Comparison of ENCODE assay signal across 12 mouse cellular contexts in the genomic region with DNA sequence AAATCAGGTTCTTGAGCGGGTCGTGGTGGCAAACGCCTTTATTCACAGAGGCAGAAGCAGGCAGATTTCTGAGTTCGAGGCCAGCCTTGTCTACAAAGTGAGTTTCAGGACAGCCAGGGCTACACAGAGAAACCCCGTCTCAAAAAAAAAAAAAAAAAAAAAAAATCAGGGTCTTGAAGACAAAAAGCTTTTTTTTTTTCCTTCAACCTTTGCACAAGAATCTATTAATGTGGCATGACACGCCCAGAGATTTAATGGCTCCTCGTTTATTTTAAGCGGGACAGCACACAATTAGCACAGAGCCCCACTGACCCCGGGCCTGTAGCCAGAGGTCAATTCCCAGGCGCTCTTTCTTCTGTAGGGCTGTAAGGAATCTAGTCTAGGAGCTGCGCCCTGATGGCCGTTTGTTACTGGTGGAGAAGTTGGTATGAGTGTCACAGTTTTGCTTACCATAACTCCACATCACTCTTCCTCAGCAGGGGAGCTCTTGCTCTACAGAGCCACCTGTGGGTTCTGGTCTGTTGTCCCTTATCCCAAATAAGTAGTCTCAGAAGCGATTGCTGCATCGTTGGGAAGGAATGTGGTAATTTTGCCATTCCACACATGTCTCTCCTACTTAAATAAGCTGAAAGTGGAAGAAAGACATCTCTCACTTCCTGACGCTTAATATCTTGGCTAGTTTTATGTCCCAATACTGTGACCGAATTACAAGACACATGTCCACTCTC.
DNase-seq lines count a peak whose midpoint lies in the region; ATAC-seq and TF ChIP-seq lines count a peak whose summit lies in the region.
"Had no signal": no experiment of that assay in that cellular context is flagged by ENCODE, and none has a peak within 500 bp of the region (broad histone marks: within the 10 kb centered on the region; RNA-seq: fewer than 3 reads in every experiment).

No protein-coding gene starts in this region.

- no peaks in the 10 kb centered on the region for H3K27me3 ChIP-seq in intestine, postnatal 0 days (replicated peaks; ENCODE audit: control insufficient read depth, insufficient read depth, low read length)
- H3K27me3 ChIP-seq in intestine, embryonic 15.5 days (replicated peaks): no peaks in the 10 kb centered on the region
- H3K27me3 ChIP-seq in hindbrain, embryonic 11.5 days (ENCODE audit: control insufficient read depth, insufficient read depth, low read length): no peaks in the 10 kb centered on the region
- H3K27me3 ChIP-seq: midbrain, embryonic 15.5 days had no signal

- no peaks in the 10 kb centered on the region for H3K9me3 ChIP-seq in intestine, postnatal 0 days (ENCODE audit: control insufficient read depth)
- no peaks in the 10 kb centered on the region for H3K9me3 ChIP-seq in intestine, embryonic 15.5 days
- H3K9me3 ChIP-seq in ES-E14 (ENCODE audit: control insufficient read depth, insufficient read depth, low read depth, low read length): no peaks in the 10 kb centered on the region
- no peaks in the 10 kb centered on the region for H3K9me3 ChIP-seq in hindbrain, embryonic 11.5 days (ENCODE audit: control insufficient read depth, low read length)
- H3K9me3 ChIP-seq: embryonic facial prominence, embryonic 10.5 days; midbrain, embryonic 15.5 days had no signal

- no peak overlapping the region for H3K4me2 ChIP-seq in intestine, postnatal 0 days (replicated peaks; ENCODE audit: low read depth)
- H3K4me2 ChIP-seq in intestine, embryonic 15.5 days (replicated peaks): no peak overlapping the region
- H3K4me2 ChIP-seq in hindbrain, embryonic 11.5 days (replicated peaks; ENCODE audit: low read depth, low read length): no peak overlapping the region
- H3K4me2 ChIP-seq: midbrain, embryonic 15.5 days had no signal

- no peaks in the 10 kb centered on the region; the same call in 1 of the 2 replicates for H3K36me3 ChIP-seq in intestine, postnatal 0 days (ENCODE audit: control insufficient read depth, insufficient read depth)
- H3K36me3 ChIP-seq in intestine, embryonic 15.5 days: no peaks in the 10 kb centered on the region
- peaks cover 8% of the 10 kb centered on the region; the same call in 1 of the 2 replicates for H3K36me3 ChIP-seq in ES-E14 (ENCODE audit: control insufficient read depth, insufficient read depth, low read length, poor library complexity, severe bottlenecking)
- no peaks in the 10 kb centered on the region for H3K36me3 ChIP-seq in hindbrain, embryonic 11.5 days (ENCODE audit: control insufficient read depth, insufficient read depth, low read length)
- H3K36me3 ChIP-seq: midbrain, embryonic 15.5 days had no signal

- ATAC-seq in intestine, postnatal 0 days: no peak
- ATAC-seq in intestine, embryonic 15.5 days: no peak
- ATAC-seq in hindbrain, embryonic 11.5 days (ENCODE audit: low FRiP score): no peak
- ATAC-seq: midbrain, embryonic 15.5 days had no signal

- no peak overlapping the region for H3K9ac ChIP-seq in intestine, postnatal 0 days (ENCODE audit: low read depth, low read length)
- no peak overlapping the region for H3K9ac ChIP-seq in intestine, embryonic 15.5 days
- no peak overlapping the region for H3K9ac ChIP-seq in ES-E14 (ENCODE audit: insufficient read depth, low read depth, low read length, poor library complexity, severe bottlenecking)
- H3K9ac ChIP-seq in hindbrain, embryonic 11.5 days (ENCODE audit: low read depth, low read length): no peak overlapping the region
- H3K9ac ChIP-seq: midbrain, embryonic 15.5 days had no signal

- peak; percentile 11; the same call in 1 of the 2 replicates for TF ChIP-seq CTCF in intestine, postnatal 0 days (IDR thresholded peaks at IDR 0.05; ENCODE audit: low read depth)

- H3K27ac ChIP-seq in intestine, postnatal 0 days (ENCODE audit: low read depth, low read length): no peak overlapping the region
- H3K27ac ChIP-seq in intestine, embryonic 15.5 days: no peak overlapping the region
- no peak overlapping the region; the same call in 1 of the 2 replicates for H3K27ac ChIP-seq in ES-E14 (ENCODE audit: insufficient read depth, low read depth, low read length, poor library complexity, severe bottlenecking)
- no peak overlapping the region for H3K27ac ChIP-seq in hindbrain, embryonic 11.5 days (ENCODE audit: low read depth, low read length)
- H3K27ac ChIP-seq: midbrain, embryonic 15.5 days had no signal

- H3K4me1 ChIP-seq in intestine, postnatal 0 days (replicated peaks; ENCODE audit: control insufficient read depth, insufficient read depth, low read length): no peaks in the 10 kb centered on the region
- H3K4me1 ChIP-seq in intestine, embryonic 15.5 days (replicated peaks): peaks cover 4% of the 10 kb centered on the region; the same call in 1 of the 2 replicates
- peaks cover 18 to 32% of the 10 kb centered on the region in 2 experiments for H3K4me1 ChIP-seq in ES-E14 (ENCODE audit: control insufficient read depth in 2 of 2, insufficient read depth in 2 of 2, low read length in 2 of 2, poor library complexity in 1 of 2)
- no peaks in the 10 kb centered on the region for H3K4me1 ChIP-seq in hindbrain, embryonic 11.5 days (replicated peaks; ENCODE audit: control insufficient read depth, insufficient read depth, low read length)
- H3K4me1 ChIP-seq: midbrain, embryonic 15.5 days had no signal

- in situ Hi-C loops in ES-E14 (cut with MboI; ENCODE audit: low sequenced_read_pairs in 2 of 2, unreplicated experiment in 2 of 2): no loop called here

- no peak overlapping the region for H3K4me3 ChIP-seq in intestine, postnatal 0 days (ENCODE audit: low read depth, low read length)
- no peak overlapping the region for H3K4me3 ChIP-seq in intestine, embryonic 15.5 days (replicated peaks)
- no peak overlapping the region for H3K4me3 ChIP-seq in ES-E14 (ENCODE audit: insufficient read depth in 1 of 2, low read depth in 1 of 2, low read length in 2 of 2, poor library complexity in 1 of 2, severe bottlenecking in 1 of 2)
- H3K4me3 ChIP-seq in hindbrain, embryonic 11.5 days (ENCODE audit: low read depth, low read length): no peak overlapping the region
- H3K4me3 ChIP-seq: embryonic facial prominence, embryonic 10.5 days; midbrain, embryonic 15.5 days had no signal

- no peak for DNase-seq in ES-E14 (ENCODE audit: low read depth, low spot score)
- DNase-seq in embryo, embryonic 10.5 days (ENCODE audit: low spot score): peak; percentile 46
- peak; percentile 59 for DNase-seq in lung, postnatal 10 days
- DNase-seq in heart, adult 18-20 months: no peak
- DNase-seq in hindbrain, embryonic 11.5 days (ENCODE audit: low spot score): no peak
- DNase-seq: cerebellum, adult 9-10 months; liver; thymus, postnatal 36 days had no signal

- WGBS in intestine, postnatal 0 days: 62% methylated on average over 16 of the region's 16 CpGs
- 63% methylated on average over 16 of the region's 16 CpGs for WGBS in intestine, embryonic 15.5 days
- WGBS in hindbrain, embryonic 11.5 days: 70% methylated on average over 16 of the region's 16 CpGs

TF ChIP-seq in ES-E14, 5 proteins besides CTCF, POLR2A, EP300 and RAD21:
- no peak for TF ChIP-seq ZC3H11A (IDR thresholded peaks at IDR 0.05; ENCODE audit: borderline replicate concordance, low read depth, low read length)
- peak; percentile 94 for TF ChIP-seq ZNF384 (IDR thresholded peaks at IDR 0.05; ENCODE audit: low read depth, low read length)

Comparison
In these comparisons a context has a peak if more than half of its experiments do, and no peak if none do; other contexts are left out.
1. DNase-seq: peak in embryo, embryonic 10.5 days (single experiment) and lung, postnatal 10 days (single experiment); none in ES-E14 (single experiment), heart, adult 18-20 months (0 of 2) and hindbrain, embryonic 11.5 days (single experiment).